Mouse (Mus musculus): ENCODE results near the gene Akt1.
A peak's percentile ranks its signal among the peaks of the same experiment; 100 is the strongest.

The Akt1 gene

GRCm38 (mm10) chr12:112674132-112675011, at the start of gene Akt1:
TSS of gene Akt1 (minus strand) at chr12:112674884.
- DNase-seq (ENCODE audit: low read depth, low spot score): peak; percentile 64

- DNase-seq (ENCODE audit: low read depth, low spot score): peak; percentile 89
Measured at GRCm38 (mm10) chr12:112724077-112724805, 49.6 kb upstream of the Akt1 start.

- DNase-seq (ENCODE audit: low read depth, low spot score): no peak
Measured at GRCm38 (mm10) chr12:112723445-112723844, 48.8 kb upstream of the Akt1 start.

GRCm38 (mm10) chr12:112723028-112723330, 48.3 kb upstream of the Akt1 start:
- DNase-seq (ENCODE audit: low read depth, low spot score): no peak

DNA sequence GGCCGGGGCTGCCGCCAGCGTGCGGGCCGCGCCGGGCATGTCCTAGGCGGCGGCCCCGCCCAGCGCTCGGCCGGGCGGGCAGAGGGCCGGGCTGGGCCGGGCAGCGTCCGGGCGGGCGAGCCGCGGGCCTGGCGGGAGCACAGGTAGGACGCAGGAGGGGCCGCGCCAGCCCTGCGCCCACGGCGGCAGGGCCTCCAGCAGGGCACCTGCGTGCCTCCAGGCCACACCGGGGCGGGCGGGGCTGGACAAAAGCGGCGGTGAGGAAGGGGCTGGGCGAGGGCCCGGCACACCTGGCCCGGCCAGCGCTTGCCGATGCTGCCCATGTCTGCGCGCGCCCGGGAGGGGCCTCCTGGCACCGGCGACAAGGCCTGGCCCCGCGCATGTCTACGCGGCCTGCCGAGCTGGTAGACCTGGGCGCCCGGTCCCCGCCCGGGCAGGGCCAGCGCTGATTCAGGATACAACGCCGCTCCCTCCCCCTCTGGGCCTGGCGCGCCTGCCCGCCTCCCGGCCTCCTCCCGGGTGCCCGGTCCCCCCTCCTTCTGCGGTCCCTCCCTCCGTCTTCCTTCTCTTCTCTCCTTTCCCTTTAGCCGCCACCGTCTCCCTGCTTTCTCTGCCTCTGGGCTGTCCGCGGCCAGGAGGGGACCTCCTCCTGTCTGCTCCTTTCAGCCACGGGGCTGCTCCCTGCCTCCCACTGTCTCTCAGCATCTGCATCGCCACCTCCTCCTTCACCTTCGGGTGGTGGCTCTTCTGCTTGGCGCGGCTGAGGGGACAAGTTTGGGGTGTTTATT, 47.8 kb upstream of the Akt1 start:
- DNase-seq (ENCODE audit: low read depth, low spot score): peak; percentile 39

GRCm38 (mm10) chr12:112721424-112722239, 46.9 kb upstream of the Akt1 start:
- DNase-seq (ENCODE audit: low read depth, low spot score): peak; percentile 96

DNA sequence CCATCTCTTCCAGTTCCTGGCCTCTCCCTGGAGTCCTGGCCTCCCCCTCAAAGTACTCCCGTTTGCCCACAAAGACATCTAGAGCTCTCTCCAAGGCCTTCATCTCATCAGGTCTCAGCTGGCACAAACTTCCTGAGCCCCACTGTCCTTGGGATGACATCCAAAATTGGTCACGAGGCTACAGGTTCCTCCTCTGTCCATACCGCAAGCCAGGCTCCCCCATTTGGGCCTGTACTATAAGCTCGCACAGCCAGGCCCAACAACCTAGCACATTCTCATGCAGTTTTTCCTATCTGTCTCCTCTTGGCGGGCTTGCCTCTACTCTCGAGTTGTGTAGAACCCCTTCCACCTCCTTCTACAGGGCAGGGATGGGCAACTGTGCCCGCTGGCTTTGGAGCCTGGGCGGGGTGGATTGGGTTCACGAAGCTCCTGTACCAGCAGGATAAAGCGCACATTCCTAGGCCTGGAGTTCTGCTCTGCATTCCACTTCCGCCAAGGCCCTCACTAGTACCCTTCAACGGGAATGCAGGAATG, 46.3 kb upstream of the Akt1 start:
- no peak for DNase-seq (ENCODE audit: low read depth, low spot score)

DNA sequence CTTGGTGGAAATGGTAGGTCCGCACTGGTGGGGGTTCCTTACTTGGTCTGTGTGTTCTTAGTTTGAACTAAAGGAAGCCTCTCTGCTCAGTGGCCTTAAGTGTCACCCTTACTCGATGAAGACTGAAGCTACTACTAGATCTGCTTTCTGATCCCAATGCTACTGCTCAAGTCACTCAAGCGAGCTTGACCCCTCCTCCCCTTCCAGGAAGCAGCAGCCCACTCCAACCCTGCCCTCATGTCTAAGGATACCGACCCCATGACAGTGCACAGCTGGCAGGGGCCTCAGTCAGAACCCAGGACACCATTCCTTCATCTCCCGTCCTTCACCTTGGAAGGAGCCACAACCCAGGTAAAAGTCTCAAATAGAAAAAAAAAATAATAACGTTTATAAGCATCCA, 45.5 kb upstream of the Akt1 start, which contains the start of gene Cep170b:
TSS of gene Cep170b (plus strand) at position 240 of the 400 bp plus-strand sequence.
- no peak for DNase-seq (ENCODE audit: low read depth, low spot score)

DNA sequence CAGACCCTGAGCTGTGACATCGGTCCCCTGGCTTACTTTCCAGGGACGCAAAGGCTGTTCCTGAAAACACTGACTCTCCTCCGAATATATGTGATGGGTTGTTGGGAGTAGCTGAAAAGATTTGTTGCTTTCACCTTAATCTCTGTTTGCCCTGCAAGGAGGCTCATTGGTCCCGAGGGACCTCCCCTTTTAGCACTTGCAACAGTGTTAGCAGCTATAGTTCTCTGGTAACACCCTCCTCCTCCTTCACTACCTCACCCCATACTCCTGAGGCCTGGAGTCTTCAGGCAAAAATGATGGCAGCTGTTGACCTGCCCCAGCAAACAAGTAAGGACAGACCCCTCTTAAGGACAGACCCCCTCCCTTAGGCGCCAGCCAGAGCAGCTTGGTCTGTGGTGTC, 44.3 kb upstream of the Akt1 start:
- DNase-seq (ENCODE audit: low read depth, low spot score): no peak

DNA sequence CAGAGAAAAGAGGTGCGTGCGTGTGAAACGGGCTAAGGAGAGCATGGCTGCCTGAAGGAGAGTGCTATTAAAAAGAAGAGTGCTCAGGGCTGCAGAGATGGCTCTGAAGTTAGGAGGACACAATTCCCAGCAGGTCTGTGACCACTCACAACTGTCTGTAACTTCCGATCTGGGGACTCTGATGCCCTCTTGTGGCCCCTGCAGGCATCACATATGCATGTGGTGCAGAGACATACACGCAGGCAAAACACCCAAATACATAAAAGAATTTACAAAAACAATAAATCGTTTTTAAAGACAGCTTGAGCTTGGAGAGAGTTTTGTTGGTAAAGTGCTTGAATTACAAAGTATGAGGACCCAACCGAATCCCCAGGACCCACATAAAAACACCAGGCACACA, 42.5 kb upstream of the Akt1 start:
- peak; percentile 76 for DNase-seq (ENCODE audit: low read depth, low spot score)

DNA sequence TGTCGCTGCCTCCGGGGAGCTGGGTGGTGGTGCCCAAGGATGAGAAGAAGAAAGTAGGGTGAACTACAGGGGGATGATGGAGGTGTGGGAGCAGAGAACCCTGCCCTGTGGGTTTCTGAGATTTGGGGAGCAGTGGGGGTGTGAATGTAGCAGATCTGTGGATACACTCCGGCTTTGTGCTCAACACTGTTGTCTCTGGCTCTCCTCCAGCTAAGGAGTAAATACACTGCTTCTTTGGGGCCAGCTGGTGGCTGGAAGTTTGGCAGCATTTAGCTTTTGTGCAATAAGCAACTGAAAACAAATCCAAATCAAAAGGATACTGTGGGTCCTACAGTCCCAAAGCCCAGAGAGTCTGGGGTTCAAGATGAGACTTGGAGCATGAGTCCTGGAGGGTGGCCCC, 39.3 kb upstream of the Akt1 start:
- no peak for DNase-seq (ENCODE audit: low read depth, low spot score)

DNA sequence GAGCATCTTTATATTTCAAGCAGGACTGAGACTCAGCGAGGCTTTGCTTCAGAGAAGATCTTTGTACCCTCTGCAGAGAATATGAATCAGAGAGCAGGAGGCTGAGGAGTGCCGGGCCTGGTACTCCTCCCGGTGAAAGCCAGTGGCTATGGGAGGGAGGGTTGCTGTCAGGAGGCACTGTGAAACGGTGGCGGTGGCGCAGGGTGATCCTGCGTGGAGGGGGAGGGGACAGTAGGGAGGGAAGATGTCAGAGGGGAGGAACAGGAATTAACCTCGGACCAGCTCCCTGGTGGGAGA, 32.8 kb upstream of the Akt1 start:
- no peak for DNase-seq (ENCODE audit: low read depth, low spot score)

- DNase-seq (ENCODE audit: low read depth, low spot score): peak; percentile 81
Measured at GRCm38 (mm10) chr12:112706704-112707572, 32.3 kb upstream of the Akt1 start.

- DNase-seq (ENCODE audit: low read depth, low spot score): no peak
Measured at GRCm38 (mm10) chr12:112702374-112703320, 28.0 kb upstream of the Akt1 start.

- no peak for DNase-seq (ENCODE audit: low read depth, low spot score)
Measured at GRCm38 (mm10) chr12:112700522-112700921, 25.8 kb upstream of the Akt1 start.

- DNase-seq (ENCODE audit: low read depth, low spot score): no peak
Measured at GRCm38 (mm10) chr12:112696806-112697425, 22.2 kb upstream of the Akt1 start.

- no peak for DNase-seq (ENCODE audit: low read depth, low spot score)
Measured at GRCm38 (mm10) chr12:112694127-112694475, 19.4 kb upstream of the Akt1 start.

All from R1 (cell line).